Mouse (Mus musculus) heart, postnatal 0 days (tissue): ENCODE measurements around the gene Olfr652. TPM values are rescaled to one million over a fixed set of nuclear protein-coding genes. Genes with fewer than 3 reads are reported as not detected.

Experiments
- ATAC-seq: fragments of 200-750 bp; cut with Nextera tagmentation; 2 replicates; pipeline ENCODE4 v1.8.0; 2017; ENCODE audit warnings: low read depth, moderate number of reproducible peaks, moderate library complexity; ENCODE audit not compliant: insufficient read depth
- DNase-seq: peaks from one replicate; pipeline ENCODE4 v3.0.0-alpha.2; 2016; ENCODE audit warnings: low spot score
- H3K27ac ChIP-seq: fragments of 300-500 bp; sonication (generic); 2 replicates; pipeline ENCODE4 v1.5.1; 2014; ENCODE audit warnings: low read depth, mild to moderate bottlenecking
- H3K27me3 ChIP-seq: fragments of 300-500 bp; sonication (generic); 2 replicates; pipeline ENCODE4 v1.6.1; 2014; ENCODE audit warnings: low read length, mixed read lengths; ENCODE audit not compliant: control insufficient read depth, insufficient read depth
- H3K36me3 ChIP-seq: fragments of 300-500 bp; sonication (generic); replicated peaks from 2 replicates; pipeline ENCODE4 v1.6.1; 2014; ENCODE audit warnings: low read length, mixed read lengths; ENCODE audit not compliant: control insufficient read depth, insufficient read depth
- H3K4me1 ChIP-seq: fragments of 300-500 bp; sonication (generic); 2 replicates; pipeline ENCODE4 v1.6.1; 2014; ENCODE audit warnings: antibody characterized with exemption; ENCODE audit not compliant: control insufficient read depth, insufficient read depth
- H3K4me2 ChIP-seq: fragments of 300-500 bp; sonication (generic); 2 replicates; pipeline ENCODE4 v1.6.1; 2014; ENCODE audit warnings: low read depth, mild to moderate bottlenecking, low read length, moderate library complexity
- H3K4me3 ChIP-seq: fragments of 300-500 bp; sonication (generic); 2 replicates; pipeline ENCODE4 v1.5.1; 2014; ENCODE audit warnings: low read depth, low read length
- H3K9ac ChIP-seq: fragments of 300-500 bp; sonication (generic); replicated peaks from 2 replicates; pipeline ENCODE4 v1.6.1; 2014; ENCODE audit warnings: low read depth, low read length, mixed read lengths
- H3K9me3 ChIP-seq: fragments of 300-500 bp; sonication (generic); replicated peaks from 2 replicates; pipeline ENCODE4 v1.6.1; 2016; ENCODE audit warnings: low read length; ENCODE audit not compliant: control insufficient read depth
- CTCF ChIP-seq: IDR thresholded peaks from 2 replicates; pipeline ENCODE4 v1.5.1; 2016; ENCODE audit warnings: antibody characterized with exemption, control low read depth, low read depth
- EP300 ChIP-seq: IDR thresholded peaks from 2 replicates; pipeline ENCODE4 v1.6.1; 2016; ENCODE audit warnings: antibody characterized with exemption, low read depth
- WGBS: fragments of 180-500 bp; shearing (Covaris S2); extraction: QIAGEN DNeasy Blood & Tissue Kit; methylation state at CpG from one replicate; pipeline ENCODE4 v1.1.7; 2014; 5-methylcytosine and 5-hydroxymethylcytosine counted together
- polyA plus RNA-seq: library from polyadenylated mRNA; unstranded; fragments of >200 nt; fragmentation: Nextera tagmentation; extraction: Ambion mirVana; gene quantifications from 2 replicates; pipeline ENCODE4 v1.2.1, GENCODE M21; 2015
- total RNA-seq: library from RNA; depleted of rRNA; stranded (reverse); fragments of >200 nt; gene quantifications from 2 replicates; pipeline ENCODE4 v1.2.3, GENCODE M21; 2014; ENCODE audit warnings: low replicate concordance; rRNA removed

The Olfr652 gene
- total RNA-seq, result not detected in 2 replicates
- not detected in 2 replicates for polyA plus RNA-seq

GRCm38 (mm10) chr7:104560601-104561000 is at the start of gene Olfr652:
Gene Olfr652 (plus strand): TSS chr7:104560901.
- Histone ChIP-seq H3K27me3 (no peaks in the 10 kb centered on the region), H3K4me2 (no peak within 1 kb of the TSS), H3K27ac (no peak within 1 kb of the TSS), H3K9me3 (no peaks in the 10 kb centered on the region), H3K4me1 (no peaks in the 10 kb centered on the region), H3K9ac (no peak within 1 kb of the TSS), H3K36me3 (no peaks in the 10 kb centered on the region), H3K4me3 (no peak within 1 kb of the TSS)
- ATAC-seq, result no peak
- TF ChIP-seq EP300 (no peak), CTCF (no peak)
- no peak for DNase-seq

DNA sequence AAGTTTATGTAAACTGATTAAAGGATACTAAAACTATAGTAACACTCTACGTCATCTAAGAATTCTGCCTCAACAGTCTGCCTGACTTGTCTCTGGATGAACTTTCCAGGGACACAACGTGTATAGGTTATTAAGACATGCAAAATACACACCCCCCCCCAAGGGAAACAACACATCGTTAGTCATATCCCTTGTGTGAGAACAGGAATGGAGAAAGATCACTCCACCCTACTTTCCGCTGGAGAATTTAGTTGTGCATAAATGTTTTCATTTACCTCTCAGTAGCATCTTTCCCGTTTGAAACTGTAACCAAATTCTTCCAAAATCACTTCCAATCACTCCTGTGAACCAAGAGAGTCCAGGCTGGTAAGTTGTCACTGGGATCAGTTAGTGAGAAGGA is 10.9 kb upstream of the Olfr652 start, which contains the start of gene Olfr651:
Gene Olfr651 (plus strand): TSS at position 301 of the 400 bp plus-strand sequence.
- no peaks in the 10 kb centered on the region for H3K9me3 ChIP-seq
- 61% methylated on average over 5 of the region's 5 CpGs for WGBS

GRCm38 (mm10) chr7:104552700-104553099 is 8.0 kb upstream of the Olfr652 start:
- Histone ChIP-seq H3K4me3 (no peak overlapping the region), H3K9ac (no peak overlapping the region), H3K36me3 (no peaks in the 10 kb centered on the region), H3K9me3 (no peaks in the 10 kb centered on the region), H3K27ac (no peak overlapping the region), H3K4me1 (no peaks in the 10 kb centered on the region), H3K4me2 (no peak overlapping the region), H3K27me3 (no peaks in the 10 kb centered on the region)
- ATAC-seq (no peak), DNase-seq (no peak)
- TF ChIP-seq CTCF, result no peak
- 63% methylated on average over 1 of the region's 1 CpGs for WGBS

More for the DNA sequence above, 10.9 kb upstream of the Olfr652 start, which contains the start of gene Olfr651:
- Histone ChIP-seq H3K27me3 (no peaks in the 10 kb centered on the region), H3K4me3 (no peak within 1 kb of the TSS), H3K27ac (no peak within 1 kb of the TSS), H3K36me3 (no peaks in the 10 kb centered on the region), H3K4me2 (no peak within 1 kb of the TSS), H3K9ac (no peak within 1 kb of the TSS), H3K4me1 (no peaks in the 10 kb centered on the region)
- TF ChIP-seq EP300 (no peak), CTCF (no peak)
- ATAC-seq (no peak), DNase-seq (no peak)

- no peaks in the 10 kb centered on the region for H3K36me3 ChIP-seq
- no peak for ATAC-seq
- no peaks in the 10 kb centered on the region for H3K4me1 ChIP-seq
- no peak within 1 kb of the TSS for H3K9ac ChIP-seq
- no peak within 1 kb of the TSS for H3K4me2 ChIP-seq
- H3K4me3 ChIP-seq, result no peak within 1 kb of the TSS
- no peak for DNase-seq
- WGBS, result 37% methylated on average over 2 of the region's 2 CpGs
- H3K27me3 ChIP-seq, result no peaks in the 10 kb centered on the region
- TF ChIP-seq CTCF, result no peak
- no peak for TF ChIP-seq EP300
- no peaks in the 10 kb centered on the region for H3K9me3 ChIP-seq
- H3K27ac ChIP-seq, result no peak within 1 kb of the TSS
These were observed 16.3 kb downstream of the Olfr652 start, which contains the start of gene Olfr653 for GRCm38 (mm10) chr7:104577014-104577413. Gene Olfr653 (plus strand): TSS chr7:104577314.

DNA sequence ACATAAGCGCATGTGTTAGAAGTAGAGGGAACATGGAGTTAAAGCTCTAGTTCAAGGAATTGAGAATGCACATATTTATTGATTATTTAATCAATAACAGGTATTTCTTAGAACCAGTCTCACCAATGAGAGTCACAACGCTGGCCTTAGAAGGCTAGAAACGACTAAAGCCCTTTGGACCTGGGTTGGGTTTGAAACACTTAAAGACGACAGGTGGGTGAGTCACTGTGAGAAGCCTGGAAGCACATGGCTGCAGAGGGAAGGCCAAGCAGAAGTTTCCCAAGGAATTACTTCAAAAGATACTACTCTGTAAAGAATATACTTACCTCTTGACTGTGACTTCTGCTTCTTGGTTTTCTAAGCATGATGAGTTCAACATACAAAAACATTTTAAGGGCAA is 20.1 kb downstream of the Olfr652 start:
- Histone ChIP-seq H3K27me3 (no peaks in the 10 kb centered on the region), H3K36me3 (no peaks in the 10 kb centered on the region), H3K27ac (no peak overlapping the region), H3K9ac (no peak overlapping the region), H3K4me3 (no peak overlapping the region), H3K4me2 (no peak overlapping the region), H3K9me3 (no peaks in the 10 kb centered on the region), H3K4me1 (no peaks in the 10 kb centered on the region)
- ATAC-seq (no peak), DNase-seq (no peak)
- WGBS, result 82% methylated on average over 4 of the region's 4 CpGs
- TF ChIP-seq CTCF, result no peak
- TF ChIP-seq EP300, result no peak

DNA sequence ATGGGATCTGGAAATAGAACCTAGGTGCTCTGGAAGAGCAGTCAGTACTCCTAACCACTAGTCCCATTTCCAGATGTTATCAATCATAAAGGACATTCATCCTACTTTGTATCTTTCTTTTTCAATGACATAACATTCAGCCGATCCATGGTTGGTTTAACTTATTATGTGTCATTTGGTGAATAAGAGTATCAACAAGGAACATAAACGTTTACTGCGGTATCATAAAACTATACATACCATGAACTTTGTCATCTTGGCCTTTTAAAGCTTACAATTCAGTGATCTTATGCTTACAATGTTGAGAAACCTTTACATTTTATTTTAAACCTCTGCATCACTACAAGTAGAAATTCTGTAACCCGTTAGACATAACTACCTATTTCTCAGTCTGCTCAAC is 20.7 kb downstream of the Olfr652 start:
- Histone ChIP-seq H3K9ac (no peak overlapping the region), H3K4me3 (no peak overlapping the region), H3K4me1 (no peaks in the 10 kb centered on the region), H3K4me2 (no peak overlapping the region), H3K27ac (no peak overlapping the region), H3K9me3 (no peaks in the 10 kb centered on the region), H3K27me3 (no peaks in the 10 kb centered on the region), H3K36me3 (no peaks in the 10 kb centered on the region)
- WGBS, result 70% methylated on average over 4 of the region's 4 CpGs
- ATAC-seq, result no peak
- no peak for TF ChIP-seq CTCF
- no peak for TF ChIP-seq EP300
- DNase-seq, result no peak
